Mouse (Mus musculus) frontal cortex, adult (tissue): ENCODE results near the gene 2210016L21Rik.

ENCODE experiments used
- ATAC-seq: cut with Nextera tagmentation; 2 replicates; pipeline ENCODE4 v1.9.2; 2017; ENCODE audit warnings: mild to moderate bottlenecking, moderate library complexity, mixed read lengths; ENCODE audit not compliant: low TSS enrichment

Gene 2210016L21Rik

DNA sequence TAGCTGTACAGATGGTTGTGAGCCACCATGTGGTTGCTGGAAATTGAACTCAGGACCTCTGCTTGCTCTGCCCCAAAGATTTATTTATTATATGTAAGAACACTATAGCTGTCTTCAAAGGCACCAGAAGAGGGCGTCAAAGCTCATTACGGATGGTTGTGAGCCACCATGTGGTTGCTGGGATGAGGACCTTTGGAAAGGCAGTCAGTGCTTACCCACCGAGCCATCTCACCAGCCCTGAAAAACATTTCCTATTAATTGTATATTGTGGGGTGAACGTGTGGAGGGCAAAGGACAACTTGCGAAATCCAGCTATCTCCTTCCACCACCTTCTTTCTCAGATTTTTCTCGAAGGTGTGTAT, 36.9 kb downstream of the 2210016L21Rik start:
- ATAC-seq = no peak; the same call in 1 of the 2 replicates

GRCm38 (mm10) chr5:114979250-114980121, 37.5 kb downstream of the 2210016L21Rik start:
- ATAC-seq = peak; percentile 69

GRCm38 (mm10) chr5:114980122-114980748, 38.3 kb downstream of the 2210016L21Rik start:
- no peak for ATAC-seq

GRCm38 (mm10) chr5:114982001-114982400, 40.0 kb downstream of the 2210016L21Rik start:
- ATAC-seq = no peak

DNA sequence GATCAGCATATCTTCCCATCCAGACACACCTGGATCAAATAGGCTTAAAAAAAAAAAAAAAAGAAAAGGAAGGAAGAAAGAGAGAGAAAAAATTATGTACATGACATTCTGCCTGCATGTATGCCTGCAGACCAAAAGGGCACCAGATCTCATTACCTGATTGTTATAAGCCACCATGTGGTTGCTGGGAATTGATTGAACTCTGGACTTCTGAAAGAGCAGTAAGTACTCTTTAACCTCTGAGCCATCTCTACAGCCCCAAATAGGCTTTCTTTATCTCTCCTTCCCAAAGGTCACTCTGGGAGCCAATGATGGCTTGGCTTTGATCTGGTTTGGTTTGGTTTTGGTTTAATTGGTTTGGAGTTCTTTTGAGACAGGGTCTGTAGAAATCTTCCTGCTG, 43.1 kb downstream of the 2210016L21Rik start:
- ATAC-seq = no peak

DNA sequence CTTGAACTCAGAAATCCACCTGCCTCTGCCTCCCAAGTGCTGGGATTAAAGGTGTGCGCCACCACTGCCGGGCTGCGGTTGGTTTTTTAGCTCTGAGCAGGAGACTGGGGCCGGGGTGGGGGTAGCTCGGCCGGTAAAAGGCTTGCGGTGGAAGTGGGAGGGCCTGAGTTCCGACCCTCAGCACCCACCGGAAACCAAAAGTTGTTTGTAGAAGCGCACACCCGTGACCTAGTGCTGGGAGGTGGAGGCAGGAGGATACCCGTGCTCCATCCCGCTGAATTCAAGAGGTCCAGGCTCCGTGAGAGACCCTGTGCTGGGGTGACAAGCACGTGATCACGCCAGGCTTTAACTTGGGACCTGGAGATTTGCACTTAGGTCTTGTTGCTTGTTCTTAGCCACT, 54.5 kb downstream of the 2210016L21Rik start:
- no peak for ATAC-seq

DNA sequence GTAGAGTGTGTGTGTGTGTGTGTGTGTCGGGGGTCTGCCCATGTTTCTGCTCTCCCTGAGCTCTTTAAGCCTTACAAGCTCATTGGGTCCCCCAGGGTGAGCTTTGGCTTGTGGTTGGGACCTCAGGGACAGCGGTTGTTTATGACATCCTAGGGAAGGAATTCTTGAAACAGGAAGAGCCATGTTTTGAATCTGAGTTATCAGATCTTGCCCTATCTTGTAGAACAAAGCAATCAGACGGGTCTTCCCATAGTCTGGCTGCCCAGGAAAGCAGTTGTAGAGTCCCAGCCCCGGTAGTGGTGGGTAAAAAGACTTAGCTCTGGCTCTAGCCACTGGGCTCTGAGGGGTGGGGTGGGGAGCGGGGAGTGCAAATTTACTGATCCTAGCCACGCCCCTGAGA, 55.4 kb downstream of the 2210016L21Rik start:
- no peak for ATAC-seq
